Mouse (Mus musculus): ENCODE data around the gene Btaf1. TPM values are rescaled to one million over a fixed set of nuclear protein-coding genes. Genes with fewer than 3 reads are reported as not detected.
A peak's percentile ranks its signal among the peaks of the same experiment; 100 is the strongest.
"Not testable (repeated sequence)": the region's sequence is repeated elsewhere in the genome, so short reads cannot be mapped to it uniquely, and the experiment has no call there.

Btaf1 gene
- total RNA-seq, 1 experiment from 2014 or later, result 30.9 TPM

GRCm38 (mm10) chr19:36922936-36923335 is 2.9 kb upstream of the Btaf1 start:
- DNase-seq, result no peak

DNA sequence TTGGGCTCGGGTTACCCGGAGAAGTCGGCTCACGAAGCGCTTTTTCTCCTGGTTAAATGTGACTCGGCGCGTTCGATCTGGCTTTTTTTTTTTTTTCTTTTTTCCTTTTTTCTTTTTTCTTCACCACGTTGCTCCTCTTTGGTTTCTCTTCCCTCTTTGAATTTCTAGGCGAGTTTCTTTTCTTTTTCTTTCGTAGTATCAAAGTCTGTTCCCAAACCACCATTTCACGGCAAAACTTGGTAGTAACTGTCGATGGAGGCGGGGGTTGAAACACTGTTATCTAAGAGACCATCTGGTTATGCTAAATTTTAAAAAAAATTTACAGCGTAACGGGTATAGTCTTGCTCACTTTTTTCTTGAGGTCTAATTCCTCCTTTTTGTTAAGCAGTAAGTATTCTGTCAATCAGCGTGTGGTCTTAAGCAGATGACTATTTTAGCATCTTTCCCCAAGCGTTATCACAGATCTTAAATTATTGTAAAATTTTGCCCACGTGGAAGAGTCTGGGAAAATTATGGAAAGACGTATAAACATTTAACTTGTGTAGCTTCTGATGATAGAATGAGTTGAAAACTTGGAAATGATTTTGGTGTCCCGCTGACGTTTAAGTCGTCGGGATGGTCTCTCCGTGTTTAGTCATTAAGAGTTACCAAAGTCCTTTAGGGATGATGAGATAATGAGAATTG is 816 bp downstream of the Btaf1 start:
- DNase-seq, result no peak

- no peak for DNase-seq
These were observed 2.0 kb downstream of the Btaf1 start for GRCm38 (mm10) chr19:36927800-36928361.

DNA sequence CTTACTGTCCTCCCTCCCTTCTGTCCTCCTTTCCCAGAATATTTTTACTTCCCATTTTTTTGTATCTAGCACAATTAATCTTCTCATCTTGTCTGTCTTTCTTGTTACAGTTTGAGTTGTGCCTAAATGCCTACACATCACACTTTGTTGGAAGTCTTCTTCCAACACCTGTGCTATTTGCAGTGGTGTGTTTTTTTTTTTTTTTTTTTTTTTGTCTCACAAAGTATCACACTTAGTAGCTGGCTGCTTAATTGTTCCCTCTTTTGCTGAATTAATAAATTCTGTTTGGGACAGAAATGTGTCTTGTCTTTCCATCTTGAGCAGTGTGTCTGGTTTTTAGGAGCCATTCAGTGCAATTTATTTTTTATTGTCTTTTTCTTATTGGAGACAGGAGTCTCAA is 3.9 kb downstream of the Btaf1 start:
- no peak for DNase-seq

DNA sequence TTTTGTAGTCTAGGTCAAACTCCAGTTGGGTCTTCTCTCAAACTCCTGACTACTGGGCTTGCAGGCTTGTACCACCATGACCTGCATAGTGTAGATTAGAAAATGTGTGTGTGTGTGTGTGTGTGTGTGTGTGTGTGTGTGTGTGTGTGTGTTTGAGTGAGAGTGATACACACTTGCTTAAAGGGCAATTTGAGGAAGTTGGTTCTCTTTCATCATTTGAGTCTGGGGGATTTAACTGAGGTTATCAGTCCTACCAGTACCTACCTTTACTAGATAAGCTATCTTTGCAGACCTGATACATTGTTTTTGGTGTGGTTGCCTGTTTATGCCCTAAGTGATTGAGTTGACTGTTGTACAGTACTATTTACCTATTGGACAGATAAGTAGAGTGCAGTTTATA is 6.2 kb downstream of the Btaf1 start:
- DNase-seq, result no peak

- no peak for DNase-seq
These were observed 6.7 kb downstream of the Btaf1 start for GRCm38 (mm10) chr19:36932613-36933012.

- no peak for DNase-seq
These were observed 10.4 kb downstream of the Btaf1 start for GRCm38 (mm10) chr19:36936285-36936684.

- DNase-seq, result no peak
These were observed 12.1 kb downstream of the Btaf1 start for GRCm38 (mm10) chr19:36938008-36938407.

GRCm38 (mm10) chr19:36940064-36940463 is 14.2 kb downstream of the Btaf1 start:
- no peak for DNase-seq

GRCm38 (mm10) chr19:36953637-36954206 is 27.8 kb downstream of the Btaf1 start:
- DNase-seq, result no peak

DNA sequence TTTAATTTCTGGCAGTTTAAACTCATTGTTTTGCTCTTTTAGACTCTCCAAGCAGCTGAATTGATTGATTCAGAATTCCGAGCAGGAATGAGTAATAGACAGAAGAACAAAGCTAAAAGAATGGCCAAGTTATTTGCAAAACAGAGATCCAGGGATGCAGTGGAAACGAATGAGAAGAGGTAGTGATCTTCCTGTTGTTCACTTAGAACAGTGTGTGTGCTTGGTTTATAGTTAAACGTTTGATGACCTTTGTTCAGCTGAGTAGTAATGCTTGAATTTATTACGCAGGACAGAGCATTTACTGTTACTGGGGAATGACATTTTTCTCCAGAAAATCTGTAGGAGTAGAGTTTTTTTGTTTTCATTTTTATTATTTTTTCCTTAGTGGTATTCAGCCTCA is 32.5 kb downstream of the Btaf1 start:
- DNase-seq, result no peak

DNA sequence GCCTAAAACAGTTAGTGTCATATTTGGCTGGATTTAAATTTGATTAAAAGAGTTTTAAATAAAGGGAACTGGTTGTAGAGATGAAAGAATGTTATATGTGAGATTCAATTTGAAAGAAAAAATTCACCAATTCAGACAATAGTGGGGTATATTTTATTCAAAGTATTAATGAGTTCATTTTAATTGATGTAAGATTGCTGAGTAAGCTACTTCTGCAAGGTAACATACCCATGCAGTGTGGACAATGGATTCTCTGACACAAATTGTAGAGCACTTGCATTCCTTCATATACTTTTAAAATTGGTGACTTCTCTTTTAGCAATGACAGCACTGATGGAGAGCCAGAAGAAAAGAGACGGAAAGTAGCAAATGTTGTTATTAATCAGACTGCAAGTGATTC is 35.4 kb downstream of the Btaf1 start:
- DNase-seq, result no peak

- DNase-seq, result not testable (repeated sequence)
These were observed 36.8 kb downstream of the Btaf1 start for GRCm38 (mm10) chr19:36962544-36963260.

DNA sequence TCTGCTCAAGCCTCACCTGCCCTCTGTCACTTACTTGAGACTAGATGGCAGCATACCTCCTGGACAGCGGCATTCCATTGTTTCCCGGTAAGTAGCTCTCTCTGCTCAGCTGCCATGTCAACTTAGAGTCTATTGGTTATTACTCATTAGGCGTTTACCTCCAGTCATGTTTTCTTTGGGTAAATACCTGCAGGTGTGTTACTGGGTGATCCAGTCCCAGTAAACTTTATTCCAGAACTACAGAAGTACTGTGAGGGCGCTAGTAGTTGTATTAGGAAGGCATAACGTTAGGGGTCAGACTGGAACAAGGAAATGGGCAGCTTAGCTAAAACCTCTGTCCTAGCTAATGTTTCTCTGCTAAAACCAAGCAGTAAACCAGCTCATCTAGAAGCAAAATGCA is 78.7 kb downstream of the Btaf1 start:
- no peak for DNase-seq

DNA sequence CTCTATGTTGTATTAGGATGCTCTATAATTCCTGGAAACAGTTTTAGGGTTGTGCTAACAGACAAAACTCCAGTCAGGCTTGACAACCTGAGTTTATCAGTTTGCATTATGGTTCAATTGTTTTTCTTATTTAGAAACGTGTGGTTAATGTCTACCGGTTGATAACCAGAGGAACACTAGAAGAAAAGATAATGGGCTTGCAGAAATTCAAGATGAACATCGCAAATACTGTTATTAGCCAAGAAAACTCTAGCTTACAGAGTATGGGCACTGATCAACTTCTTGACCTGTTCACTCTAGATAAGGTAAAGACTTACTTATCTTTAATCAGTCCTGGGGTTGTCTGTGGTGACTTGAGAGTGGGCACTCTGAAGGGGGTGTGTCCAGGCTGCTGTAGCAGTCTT is 84.0 kb downstream of the Btaf1 start:
- no peak for DNase-seq

GRCm38 (mm10) chr19:37013461-37013860 is 87.6 kb downstream of the Btaf1 start:
- DNase-seq, result no peak

- DNase-seq, result no peak
These were observed 88.5 kb downstream of the Btaf1 start for GRCm38 (mm10) chr19:37014173-37014939.

DNA sequence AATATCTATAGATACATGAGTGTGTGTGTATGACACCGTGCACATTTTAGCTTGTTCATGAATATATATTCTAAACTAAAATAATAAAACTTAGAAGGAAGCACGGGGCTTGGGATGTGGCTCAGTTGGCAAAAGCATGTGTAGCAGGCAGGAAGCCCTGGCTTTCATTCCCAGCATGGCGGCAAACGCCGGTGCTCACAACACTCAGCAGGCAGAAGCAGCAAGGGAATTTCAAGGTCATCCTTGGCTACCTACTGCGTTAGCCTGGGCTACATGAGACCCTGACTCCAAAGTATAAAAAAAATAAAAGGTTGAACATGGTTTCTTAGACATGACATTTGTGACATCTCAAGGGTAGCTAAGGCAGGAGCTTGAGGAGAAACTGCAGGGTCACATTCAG is 91.0 kb downstream of the Btaf1 start:
- no peak for DNase-seq

- peak; percentile 80 for DNase-seq
These were observed 92.5 kb downstream of the Btaf1 start for GRCm38 (mm10) chr19:37018411-37018810.

DNA sequence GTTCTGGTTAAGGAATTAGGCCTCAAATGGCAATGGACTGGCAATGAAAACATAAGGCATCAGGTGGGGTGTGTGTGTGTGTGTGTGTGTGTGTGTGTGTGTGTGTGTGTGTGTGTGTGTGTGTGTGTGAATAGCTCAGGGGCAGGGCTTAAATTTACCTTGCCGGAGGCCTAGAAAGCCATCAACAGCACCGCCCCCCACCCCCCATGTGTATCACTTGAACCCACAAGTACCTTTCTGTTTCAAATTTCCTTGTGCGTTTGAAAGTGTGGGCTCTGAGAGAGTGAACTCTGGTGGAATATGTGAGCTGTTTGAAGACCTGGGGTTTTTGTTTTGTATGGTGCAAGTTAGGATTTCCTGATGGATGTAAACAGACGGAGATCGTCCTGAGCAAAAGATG is 93.1 kb downstream of the Btaf1 start:
- no peak for DNase-seq

DNA sequence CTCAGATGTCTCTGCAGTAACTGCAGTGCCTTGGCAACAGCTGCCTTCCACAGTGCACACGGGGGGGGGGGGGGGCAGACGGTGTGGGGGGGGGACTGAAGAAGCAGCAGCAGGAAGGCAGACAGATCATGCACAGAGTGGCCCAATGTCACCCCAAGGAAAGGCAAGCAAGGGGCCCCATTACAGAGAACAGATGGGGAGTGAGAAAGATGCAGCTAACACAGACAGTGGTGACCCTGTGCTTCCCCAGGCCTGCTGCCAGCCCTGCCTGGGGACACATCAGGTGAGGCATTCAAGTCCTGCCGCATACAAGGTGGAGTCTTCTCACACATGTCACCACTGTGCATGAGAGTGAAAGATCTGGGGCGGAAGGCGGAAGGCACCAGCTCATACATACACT is 94.7 kb downstream of the Btaf1 start:
- no peak for DNase-seq

- no peak for DNase-seq
These were observed 95.1 kb downstream of the Btaf1 start for GRCm38 (mm10) chr19:37020951-37021350.

DNA sequence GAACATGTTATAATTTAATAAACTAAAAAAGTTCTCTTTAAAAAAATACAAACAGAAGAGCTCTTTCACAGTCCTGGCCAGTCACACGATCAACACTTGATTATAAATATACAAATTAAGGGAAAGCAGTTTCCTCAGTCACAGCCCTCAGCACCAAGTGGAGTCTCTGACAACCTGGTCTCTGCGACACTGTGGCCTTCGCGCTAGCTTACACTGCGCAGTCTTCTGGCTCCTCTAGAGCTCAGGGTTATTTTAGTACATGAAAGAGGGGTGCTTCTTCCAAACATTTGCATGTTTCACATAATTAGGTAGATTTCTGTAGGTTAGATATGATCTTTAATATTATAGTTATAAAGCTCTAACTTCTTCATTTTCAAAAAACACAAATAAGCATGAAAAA is 96.3 kb downstream of the Btaf1 start:
- DNase-seq, result no peak
